Mouse (Mus musculus): ENCODE data around the gene Eng.

DNA sequence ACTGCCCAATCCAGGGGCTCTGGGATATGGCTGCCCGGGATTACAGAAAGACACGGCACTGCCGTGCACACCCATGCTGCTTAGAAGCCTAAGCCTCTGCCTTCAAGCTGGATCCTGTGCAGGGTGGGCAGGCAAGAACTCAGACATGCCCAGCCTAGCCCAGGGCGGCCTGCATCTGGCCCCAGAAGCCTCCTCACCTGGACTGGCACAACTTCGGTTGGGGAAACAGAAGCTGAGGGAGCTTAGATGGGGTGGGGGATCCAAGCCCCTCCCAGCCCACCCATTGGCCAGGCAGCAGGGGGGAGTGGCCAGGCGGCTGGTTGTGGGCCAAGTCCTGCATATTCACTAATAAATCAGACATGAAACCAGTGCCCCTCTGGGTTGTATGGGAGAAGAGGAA is 35.4 kb downstream of the Eng start:
- TF ChIP-seq CTCF (IDR thresholded peaks at IDR 0.05; ENCODE audit: control insufficient read depth, insufficient read depth, low read length): no peak
- TF ChIP-seq POLR2A (IDR thresholded peaks at IDR 0.05; ENCODE audit: borderline replicate concordance, control insufficient read depth, low read depth, low read length): no peak
